Mouse (Mus musculus) layer of hippocampus, adult 2 months (tissue): ENCODE results near the gene Ddx54. TPM values are rescaled to one million over a fixed set of nuclear protein-coding genes. Genes with fewer than 3 reads are reported as not detected.

Experiments used
- DNase-seq, 2 experiments: peaks; one replicate each; pipeline ENCODE4 v3.0.0; 2022; ENCODE audit warnings: low spot score in 2 of 2
- H3K27ac ChIP-seq: fragments of 200-600 bp; 2 replicates; pipeline ENCODE4 v1.8.1; 2022
- H3K4me3 ChIP-seq: fragments of 200-600 bp; 2 replicates; pipeline ENCODE4 v1.8.1; 2022; ENCODE audit warnings: mild to moderate bottlenecking
- CTCF ChIP-seq: fragments of 200-600 bp; conservative IDR thresholded peaks from 2 replicates; pipeline ENCODE4 v1.8.1; 2022; ENCODE audit warnings: antibody characterized with exemption, mild to moderate bottlenecking, moderate library complexity
- total RNA-seq, 2 experiments: library from RNA; stranded (reverse); gene quantifications; 2 replicates each; pipeline ENCODE4 v1.2.3; 2021

The Ddx54 gene
- total RNA-seq, 2 experiments from 2014 or later = 36.8 to 37.2 TPM

GRCm38 (mm10) chr5:120571056-120571740 lies 41.3 kb upstream of the Ddx54 start:
- TF ChIP-seq CTCF = no peak
- no peak overlapping the region for H3K4me3 ChIP-seq
- DNase-seq = no peak
- peak overlapping the region; percentile 68 for H3K27ac ChIP-seq

DNA sequence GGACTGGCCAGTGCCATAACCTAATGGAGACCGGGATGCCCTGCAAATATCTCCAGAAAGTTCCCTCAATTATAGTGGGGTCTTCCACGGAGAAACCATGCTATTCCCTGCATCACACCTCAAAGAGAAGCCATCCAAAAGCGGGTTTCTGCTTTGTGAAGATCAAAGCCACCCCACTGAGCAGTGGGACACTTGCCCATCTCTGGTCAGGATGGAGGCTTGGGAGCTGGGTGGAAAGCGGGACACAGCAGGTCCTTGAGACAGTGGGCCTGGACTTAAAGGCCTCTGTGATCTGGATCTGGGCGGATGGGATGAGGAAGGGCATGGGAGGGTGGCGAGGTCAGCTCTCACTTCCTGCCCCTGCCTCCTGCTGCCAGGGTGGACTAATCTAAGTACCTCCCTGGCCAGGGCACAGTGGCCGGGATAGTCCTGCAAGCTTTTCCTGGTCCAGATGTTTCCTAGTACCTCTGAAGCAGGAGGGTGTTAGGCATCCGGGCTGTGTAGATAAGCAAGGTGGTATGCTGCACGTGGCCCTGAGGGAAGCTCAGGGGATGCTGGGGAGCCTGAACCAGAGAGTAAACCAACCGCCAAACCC lies 38.0 kb upstream of the Ddx54 start:
- no peak overlapping the region for H3K4me3 ChIP-seq
- no peak for DNase-seq
- no peak overlapping the region for H3K27ac ChIP-seq
- TF ChIP-seq CTCF = no peak

DNA sequence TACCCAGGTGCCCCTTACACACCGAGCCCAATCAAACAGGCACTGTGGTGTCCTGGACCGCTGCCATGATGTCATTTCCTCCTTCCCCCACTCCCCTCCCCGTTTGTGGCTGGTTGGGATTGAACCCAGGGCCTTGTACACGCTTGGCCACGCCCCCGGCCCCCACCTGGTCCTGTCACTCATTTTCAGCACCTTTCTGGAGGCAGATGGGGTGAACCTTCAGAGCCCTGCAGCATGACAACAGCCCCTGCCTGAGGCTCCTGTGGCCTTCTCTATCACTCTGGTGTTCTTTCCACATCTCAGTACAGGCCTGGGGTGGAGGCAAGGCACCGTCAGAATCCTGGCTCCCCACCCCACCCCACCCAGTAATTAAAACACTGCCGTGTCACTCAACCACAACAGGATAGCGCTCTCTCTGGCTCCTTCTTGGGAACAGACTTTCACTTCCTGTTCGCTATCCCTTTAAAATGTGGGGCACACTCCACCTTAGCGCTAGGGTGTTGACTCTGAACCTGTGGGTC lies 35.7 kb upstream of the Ddx54 start:
- H3K4me3 ChIP-seq = no peak overlapping the region
- TF ChIP-seq CTCF = no peak
- DNase-seq = no peak
- no peak overlapping the region for H3K27ac ChIP-seq

DNA sequence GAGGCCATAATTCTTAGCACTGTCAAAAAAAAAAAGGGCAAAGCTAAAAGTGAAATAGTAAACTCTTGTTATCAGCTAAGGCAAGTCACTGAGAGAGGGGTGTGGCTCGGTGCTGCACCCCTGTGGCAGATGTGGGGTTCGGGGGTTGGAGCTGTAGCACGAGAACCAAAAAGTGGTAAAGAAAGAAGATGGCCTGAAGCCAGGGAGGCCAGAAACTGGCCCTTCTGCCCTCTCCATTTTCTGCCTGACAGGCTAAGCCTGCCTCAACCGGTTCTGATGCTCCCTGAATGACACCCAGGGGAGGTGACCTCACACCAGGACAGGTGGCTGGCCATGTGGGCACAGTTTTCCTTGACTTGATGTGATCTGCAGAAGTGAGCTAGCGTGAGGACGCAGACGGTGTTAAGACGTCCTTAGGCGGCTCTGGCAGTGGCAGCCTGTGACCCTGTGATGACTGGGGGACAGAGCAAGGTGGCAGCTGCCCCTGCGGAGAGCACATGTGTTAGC lies 34.6 kb upstream of the Ddx54 start:
- Histone ChIP-seq H3K4me3 (no peak overlapping the region), H3K27ac (no peak overlapping the region)
- peak; percentile 45 for TF ChIP-seq CTCF
- DNase-seq = no peak

- no peak for TF ChIP-seq CTCF
- Histone ChIP-seq H3K4me3 (no peak overlapping the region), H3K27ac (no peak overlapping the region; the same call in 1 of the 2 replicates)
- DNase-seq = no peak
Measured at GRCm38 (mm10) chr5:120578504-120579081, 33.9 kb upstream of the Ddx54 start.

- Histone ChIP-seq H3K4me3 (no peak overlapping the region; the same call in 1 of the 2 replicates), H3K27ac (peak overlapping the region; percentile 53; the same call in 1 of the 2 replicates)
- no peak for TF ChIP-seq CTCF
- no peak for DNase-seq
Measured at GRCm38 (mm10) chr5:120579211-120579897, 33.2 kb upstream of the Ddx54 start.

DNA sequence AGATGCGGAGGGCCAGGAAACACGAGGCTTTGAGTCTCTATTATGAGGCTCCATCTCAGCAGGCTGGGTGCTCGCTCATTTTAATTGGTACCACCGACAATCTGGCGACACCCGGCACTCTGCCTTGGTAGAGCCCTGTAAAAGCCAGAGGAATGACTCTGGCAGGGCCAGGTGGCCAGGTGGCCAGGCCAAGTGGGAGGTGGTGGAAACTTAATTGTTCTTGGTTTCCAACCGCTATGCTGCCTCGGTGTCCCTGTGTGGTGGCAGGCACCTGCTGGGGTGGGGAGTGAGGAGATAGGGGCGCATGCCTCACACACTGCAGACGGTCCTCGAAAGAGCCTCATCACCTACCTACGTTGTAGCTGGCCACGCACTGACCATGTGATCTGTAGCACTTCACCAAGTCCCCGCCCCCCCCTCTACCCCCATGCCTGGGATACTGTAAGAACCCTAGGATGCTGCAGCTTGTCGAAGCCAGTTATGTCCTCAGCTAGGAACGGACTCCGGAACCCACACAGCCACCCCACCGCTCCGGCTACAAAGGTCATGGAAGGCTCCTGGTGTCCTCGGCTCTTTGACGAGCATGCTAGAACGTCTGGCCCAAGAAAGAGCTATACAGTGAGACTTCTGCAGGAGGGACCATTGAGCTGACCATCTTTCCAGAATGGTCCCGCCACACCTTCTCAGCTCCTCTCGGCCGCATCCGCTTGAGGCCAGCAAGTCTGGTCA lies 32.5 kb upstream of the Ddx54 start:
- H3K27ac ChIP-seq = peak overlapping the region; percentile 53; the same call in 1 of the 2 replicates
- no peak for DNase-seq
- TF ChIP-seq CTCF = no peak
- no peak overlapping the region; the same call in 1 of the 2 replicates for H3K4me3 ChIP-seq

GRCm38 (mm10) chr5:120582002-120582401 lies 30.5 kb upstream of the Ddx54 start:
- DNase-seq = no peak
- Histone ChIP-seq H3K4me3 (no peak overlapping the region), H3K27ac (no peak overlapping the region)
- TF ChIP-seq CTCF = no peak

GRCm38 (mm10) chr5:120583511-120583910 lies 29.0 kb upstream of the Ddx54 start:
- TF ChIP-seq CTCF = no peak
- H3K27ac ChIP-seq = no peak overlapping the region
- no peak overlapping the region for H3K4me3 ChIP-seq
- no peak for DNase-seq

DNA sequence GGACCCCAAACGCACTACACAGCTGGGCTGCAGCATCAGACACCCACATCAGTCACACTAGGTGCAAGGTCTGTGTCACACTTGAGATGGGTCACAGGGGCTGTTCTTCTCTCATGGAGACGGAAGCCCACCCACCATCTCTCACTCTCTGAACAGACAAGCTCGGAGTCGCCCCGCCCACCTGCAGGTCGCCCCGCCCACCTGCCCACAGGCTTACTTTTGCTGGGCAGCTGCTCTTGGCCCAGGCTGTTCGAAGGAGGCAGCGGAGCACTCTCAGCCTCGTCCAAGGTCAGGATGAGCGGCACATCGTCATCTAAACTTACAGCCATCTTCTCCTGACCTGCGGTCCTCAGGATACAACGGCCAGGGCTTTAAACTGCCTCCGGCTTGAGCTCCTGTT lies 27.6 kb upstream of the Ddx54 start:
- no peak for DNase-seq
- no peak for TF ChIP-seq CTCF
- Histone ChIP-seq H3K4me3 (no peak overlapping the region), H3K27ac (no peak overlapping the region)

DNA sequence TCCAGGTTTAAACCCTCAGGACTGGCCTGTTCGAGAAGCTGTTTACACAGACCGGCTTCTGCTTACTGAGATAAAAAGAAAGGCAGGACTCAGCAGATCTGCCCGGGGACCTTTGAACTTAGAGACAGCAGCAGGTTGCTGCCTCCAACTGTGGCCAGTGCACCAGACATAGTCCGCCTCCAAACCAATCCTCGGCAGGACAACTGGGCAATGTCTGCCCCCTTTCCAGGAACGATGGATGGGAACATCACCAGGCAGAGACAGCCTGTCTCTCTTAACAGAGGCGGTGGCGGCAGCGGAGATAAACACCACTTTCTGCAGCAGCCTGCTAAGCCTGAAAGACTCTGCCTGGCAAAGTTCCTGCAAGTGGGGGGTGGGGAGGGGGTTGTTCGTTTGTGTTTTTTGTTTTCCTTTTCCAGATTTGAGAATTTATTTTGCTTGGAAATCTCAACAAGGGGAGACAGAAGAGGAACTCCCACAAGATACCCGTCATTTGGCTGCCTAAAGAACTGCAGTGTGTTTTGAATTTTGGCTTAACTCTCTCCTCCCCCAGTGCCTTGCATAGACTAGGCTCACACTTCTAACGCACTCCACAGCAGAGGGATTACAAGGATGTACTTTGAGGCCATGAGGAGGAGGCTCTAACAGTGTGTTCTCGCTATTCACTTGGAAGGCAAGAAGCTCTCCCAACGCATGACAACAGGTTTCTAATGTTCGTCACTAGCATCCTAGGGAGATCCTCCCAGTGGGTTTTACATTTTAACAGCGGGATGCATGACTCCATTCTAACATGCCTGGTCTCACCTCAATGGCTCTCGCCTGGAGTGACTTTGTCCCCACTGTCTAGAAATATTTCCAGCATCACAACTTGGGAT lies 25.6 kb upstream of the Ddx54 start:
- no peak for TF ChIP-seq CTCF
- DNase-seq = no peak
- peak overlapping the region; percentile 98 for H3K27ac ChIP-seq
- peak overlapping the region; percentile 92 for H3K4me3 ChIP-seq
